Mouse (Mus musculus): ENCODE results near the gene Nos3.

DNA sequence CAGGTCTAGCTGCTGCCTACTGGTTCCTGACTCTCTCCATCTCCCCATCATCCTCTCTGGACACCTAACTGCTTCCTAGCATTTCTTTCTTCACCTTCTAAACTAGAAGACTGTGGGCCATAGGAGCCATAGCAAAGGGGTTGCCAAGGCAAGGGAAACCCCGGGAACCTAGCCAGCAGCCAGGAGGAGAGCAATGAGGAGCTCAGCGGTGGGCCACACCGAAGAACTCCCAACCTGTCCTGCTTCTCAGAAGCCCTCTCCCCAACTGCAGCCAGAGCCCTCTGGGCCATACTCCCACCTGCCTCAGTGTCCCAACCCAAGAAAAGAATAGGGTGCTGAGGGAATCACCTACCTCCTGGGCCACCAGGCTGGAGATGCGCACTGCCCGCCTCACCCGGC lies 35.8 kb upstream of the Nos3 start:
- no peak for TF ChIP-seq POLR2A (IDR thresholded peaks at IDR 0.05; ENCODE audit: extremely low read depth, insufficient read depth, low read length)
- no peak for TF ChIP-seq CTCF (IDR thresholded peaks at IDR 0.05; ENCODE audit: low read depth, low read length)
